Mouse (Mus musculus) layer of hippocampus, adult 9-11 months (tissue): ENCODE results near the gene Glis1.

Experiments
- DNase-seq: peaks from one replicate; pipeline ENCODE4 v3.0.0; 2022

The Glis1 gene

DNA sequence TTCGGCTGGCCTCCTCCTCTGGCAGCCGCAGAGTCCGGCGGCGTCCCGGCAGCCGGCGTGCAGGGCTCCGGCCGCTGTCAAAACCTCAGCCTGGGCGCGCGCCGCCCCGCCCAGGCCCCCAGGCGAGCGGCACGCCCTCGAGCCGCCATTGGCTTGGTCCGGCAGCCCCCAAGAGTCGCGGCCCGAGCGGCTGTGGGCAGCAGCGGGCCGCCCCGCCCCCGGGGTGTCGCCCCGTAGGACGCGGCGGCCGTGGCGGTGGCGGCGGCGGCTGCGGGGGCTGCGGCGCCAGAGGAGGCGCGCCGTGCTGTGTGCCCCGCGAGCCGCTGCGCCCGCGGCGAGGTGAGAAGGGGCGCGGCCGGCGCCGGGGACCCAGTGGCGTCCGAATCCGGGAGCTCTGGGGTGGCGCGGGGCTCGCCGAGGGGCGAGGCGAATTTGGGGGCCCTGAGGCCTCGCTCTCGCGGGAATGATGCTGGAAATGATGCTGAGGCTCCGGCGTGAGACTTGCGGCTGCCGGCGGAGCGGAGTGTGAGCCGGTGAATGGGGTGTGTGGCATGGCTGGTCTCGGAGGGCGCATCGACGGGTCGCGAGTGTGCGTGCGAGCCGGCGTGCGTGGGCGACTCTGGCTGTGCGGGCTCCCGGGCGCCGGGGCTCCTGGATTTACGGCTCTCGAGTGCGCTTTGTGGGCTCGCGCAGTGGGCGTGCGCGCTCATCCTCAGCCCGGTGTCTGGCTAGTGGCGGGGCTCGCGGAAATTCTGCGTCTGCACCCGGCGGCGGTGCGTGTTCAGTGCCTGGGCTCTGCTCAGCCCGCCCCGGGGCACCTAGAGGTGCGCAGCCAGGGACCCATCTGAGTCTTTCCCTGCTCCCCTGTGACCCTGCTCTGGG, at the start of gene Glis1:
Gene Glis1 (plus strand): TSS at position 236 of the 882 bp plus-strand sequence.
- DNase-seq, result peak; percentile 58

DNA sequence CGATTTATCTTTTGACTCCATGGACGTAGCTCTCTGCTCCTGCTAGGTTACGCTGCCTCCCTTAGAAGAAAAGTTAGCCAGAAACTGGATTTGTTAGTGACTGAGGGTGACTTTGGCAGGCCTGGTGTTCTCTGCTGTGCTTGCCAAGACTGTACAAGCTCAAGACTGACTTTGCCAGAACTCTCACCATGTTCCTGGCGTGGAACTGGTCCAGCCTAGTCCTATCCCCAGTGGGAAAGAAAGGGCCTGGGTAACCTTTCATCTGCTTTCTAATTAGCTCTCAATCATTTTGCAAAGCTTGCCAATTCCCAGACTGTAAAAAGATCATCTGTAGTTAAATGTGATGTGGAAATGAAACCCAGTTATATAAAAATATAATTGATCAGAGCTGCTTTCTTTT, 47.4 kb upstream of the Glis1 start:
- DNase-seq, result peak; percentile 39

DNA sequence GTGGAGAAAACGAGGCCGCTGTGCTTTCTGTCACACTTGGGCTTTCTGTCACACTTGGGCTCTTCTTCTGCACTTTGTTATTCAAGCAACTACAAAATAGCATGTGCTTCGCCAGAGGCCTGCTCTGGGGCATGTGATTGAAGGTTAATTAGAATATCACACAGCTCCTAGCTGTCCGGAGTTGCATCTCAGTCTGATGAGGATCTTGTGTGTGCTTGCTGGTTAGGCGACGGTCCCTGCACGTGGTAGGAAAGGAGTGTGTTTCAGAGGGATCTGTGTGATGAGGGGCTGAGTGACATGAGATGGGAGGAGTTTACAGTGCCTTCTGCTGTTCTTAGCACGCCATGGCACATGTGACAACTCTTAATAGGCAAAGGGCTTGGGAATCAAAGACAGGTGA, 46.9 kb upstream of the Glis1 start:
- DNase-seq, result no peak

DNA sequence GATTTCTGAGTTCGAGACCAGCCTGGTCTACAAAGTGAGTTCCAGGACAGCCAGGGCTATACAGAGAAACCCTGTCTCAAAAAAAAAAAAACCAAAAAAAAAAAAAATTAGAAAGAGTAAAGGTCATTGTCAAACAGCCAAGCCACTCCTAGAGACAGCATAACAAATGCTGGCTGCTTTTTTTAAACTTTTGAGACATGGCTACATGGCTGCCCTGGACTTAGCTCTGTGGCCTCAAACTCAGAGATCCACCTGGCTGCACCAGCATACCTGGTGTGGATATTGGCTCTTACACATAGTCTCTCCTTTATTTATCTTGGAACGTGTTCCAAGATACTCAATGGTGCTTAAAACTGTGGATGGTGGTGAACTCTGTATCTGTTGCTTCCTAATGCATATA, 46.1 kb upstream of the Glis1 start:
- DNase-seq, result no peak

DNA sequence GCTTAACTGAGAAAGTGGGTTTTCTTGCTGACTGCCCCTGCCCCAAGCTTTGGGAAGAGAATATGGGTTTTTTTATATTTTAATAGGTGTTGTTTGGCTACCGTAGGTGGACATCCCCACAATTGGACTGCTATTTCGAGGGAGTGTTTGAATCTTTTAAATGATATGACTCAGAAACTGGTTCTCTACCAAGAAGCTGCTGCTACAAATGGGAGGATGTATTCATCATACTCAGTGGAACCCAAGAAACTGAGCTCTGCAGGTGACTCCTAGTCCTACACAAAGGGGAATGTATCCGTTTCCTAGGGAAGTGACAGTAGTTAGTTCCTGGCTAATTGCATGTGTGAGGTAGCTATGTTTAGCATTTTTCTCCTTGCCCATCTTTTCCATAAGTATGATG, 45.0 kb upstream of the Glis1 start:
- no peak for DNase-seq

DNA sequence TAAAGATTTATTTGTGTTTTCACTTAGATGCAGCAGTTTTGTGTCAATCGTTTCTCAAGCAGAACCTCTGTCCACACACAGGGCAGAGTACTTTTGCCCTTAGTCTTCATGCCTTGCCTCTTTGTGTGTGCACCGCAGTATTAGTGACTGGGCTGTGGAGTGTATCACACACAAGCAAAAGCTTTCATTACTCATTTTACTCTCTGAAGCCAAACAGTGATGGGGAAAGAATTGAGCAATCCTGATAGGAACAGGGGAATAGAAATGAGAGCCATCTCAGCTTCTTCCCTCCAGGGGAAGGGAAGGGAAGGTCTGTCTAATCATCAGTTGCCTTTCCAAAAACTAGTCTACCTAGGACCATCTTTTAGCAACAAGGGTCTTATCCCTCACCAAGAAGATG, 40.6 kb upstream of the Glis1 start:
- no peak for DNase-seq

DNA sequence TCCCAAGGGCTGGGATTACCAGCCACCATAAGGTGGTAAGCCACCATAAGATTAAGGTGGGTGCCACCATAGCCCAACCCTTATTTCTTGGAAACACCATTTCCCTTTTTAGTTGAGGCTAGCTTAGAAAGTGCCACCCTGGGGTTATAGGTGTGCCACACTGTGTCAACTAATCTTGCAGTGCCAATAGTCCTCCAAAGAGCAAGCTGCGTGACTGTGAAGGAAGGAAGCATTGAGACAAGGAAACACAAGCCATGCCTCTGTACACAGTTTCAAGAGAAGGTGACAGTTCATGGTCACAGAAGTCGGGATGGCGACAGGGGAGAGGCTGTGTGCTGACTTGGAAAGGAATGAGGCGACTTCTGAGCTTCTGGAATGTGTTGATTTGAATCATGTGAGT, 14.2 kb upstream of the Glis1 start:
- no peak for DNase-seq

DNA sequence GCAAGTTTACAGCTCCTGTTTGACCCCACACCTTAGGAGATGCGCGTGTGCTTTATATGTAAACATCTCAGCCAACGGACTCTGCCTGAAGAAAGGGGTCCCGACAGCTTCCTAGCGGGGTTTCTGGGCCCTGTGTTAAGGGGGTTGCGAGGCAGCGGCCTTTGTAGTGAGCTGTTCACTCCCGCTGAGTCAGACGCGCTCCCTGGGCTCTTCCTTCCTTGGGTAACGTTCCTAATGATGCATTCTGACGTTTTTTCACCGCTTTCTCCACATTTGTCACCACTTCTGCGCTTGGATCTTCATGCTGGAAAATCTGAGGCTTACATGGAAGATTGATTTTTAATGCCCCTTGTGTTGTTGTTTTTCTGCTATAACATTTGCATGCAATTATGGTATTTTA, 12.7 kb upstream of the Glis1 start:
- no peak for DNase-seq

DNA sequence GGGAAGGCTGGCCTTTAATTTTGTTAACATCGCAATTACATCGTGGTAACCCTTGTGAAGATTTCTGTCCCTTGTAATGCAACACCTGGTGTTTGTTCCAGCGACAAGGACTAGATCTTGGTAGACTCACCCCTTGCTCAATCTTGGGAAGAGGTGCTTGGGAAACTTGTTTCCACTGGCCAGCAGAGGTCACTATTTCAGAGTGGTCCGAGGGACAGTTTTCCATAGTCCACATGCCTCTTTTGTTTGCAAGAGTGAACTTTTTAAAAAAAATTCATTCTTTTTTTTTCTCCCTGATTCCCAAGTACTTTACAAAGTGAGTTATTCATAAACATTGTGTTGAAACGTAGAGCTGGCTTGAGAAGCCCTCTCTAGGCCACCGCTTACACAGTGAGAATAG, 12.2 kb upstream of the Glis1 start:
- DNase-seq, result no peak

DNA sequence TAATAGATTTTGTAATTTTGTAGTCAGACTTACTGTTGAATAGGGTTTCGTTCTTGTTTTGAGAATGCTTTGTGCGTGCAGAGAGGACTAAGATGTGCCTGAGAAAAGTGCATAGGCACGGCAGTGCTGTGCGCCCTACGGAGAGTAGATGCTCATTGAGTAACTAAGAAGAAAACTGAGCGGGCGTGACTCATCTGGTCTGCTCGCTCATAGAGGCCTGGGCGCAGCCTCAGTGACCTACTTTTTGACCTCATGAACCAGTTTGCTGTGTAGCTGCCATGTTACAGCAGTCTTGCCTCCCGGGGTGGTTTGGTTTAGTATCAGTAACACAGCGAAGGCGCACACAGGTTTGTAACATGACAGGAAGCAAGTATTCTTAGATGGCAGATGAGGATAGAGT, 8.8 kb upstream of the Glis1 start:
- DNase-seq, result no peak

DNA sequence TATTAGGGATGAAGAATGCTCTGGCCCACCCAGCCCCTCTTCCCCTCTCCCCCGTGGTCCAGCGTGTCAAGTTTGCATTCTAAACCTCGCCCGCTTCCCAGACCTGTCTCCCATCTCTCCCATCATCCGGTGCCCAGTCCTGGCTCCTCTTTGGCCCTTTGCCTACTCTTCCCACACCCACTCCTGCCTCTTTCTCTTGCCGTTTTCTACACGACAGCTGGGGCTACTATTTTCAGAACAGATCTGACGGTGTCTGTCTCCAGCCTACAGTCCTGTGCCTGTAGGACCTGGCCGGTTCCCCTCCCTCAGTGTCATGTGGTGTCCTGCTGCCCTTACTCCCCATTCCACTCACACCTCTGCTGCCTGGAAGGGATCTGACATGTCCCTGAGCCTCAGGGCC, 7.8 kb upstream of the Glis1 start:
- peak; percentile 31 for DNase-seq

DNA sequence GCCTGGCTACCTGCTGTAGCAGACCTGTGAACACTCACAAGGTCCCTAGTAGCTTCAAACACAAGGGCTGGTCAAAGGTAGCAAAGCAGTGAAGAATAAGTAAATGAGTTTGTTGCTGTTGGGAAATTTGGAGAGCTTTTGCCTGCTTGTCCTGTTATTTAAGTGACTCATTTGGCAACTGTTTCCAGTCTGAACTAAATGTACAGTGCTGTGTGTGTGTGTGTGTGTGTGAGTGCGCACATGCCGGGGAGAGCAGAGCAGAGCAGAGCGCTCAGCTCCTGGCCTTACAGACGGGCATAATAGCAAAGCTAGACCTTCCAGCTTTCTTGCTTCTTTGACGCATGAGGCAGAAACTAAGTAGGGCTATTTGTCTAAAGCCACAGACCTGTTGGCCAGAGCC, 1.7 kb upstream of the Glis1 start:
- peak; percentile 51 for DNase-seq

DNA sequence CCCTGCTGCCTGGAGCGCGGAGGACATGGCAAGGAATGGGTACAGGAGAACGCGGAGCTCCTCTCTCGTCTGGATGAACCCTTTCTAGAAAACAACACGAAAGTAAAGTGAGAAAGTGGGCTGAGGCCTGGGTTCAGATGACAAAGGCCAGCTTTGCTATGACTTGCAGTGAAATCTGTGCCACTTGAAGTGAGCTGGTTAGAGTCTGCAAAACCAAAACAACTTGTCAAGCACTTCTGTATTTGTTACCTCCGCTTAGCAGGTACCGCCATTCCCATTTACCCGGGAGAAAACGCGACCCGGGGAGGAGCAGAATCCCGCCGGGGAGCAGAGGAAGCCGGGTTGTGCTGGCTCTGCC, 414 bp upstream of the Glis1 start:
- no peak for DNase-seq

DNA sequence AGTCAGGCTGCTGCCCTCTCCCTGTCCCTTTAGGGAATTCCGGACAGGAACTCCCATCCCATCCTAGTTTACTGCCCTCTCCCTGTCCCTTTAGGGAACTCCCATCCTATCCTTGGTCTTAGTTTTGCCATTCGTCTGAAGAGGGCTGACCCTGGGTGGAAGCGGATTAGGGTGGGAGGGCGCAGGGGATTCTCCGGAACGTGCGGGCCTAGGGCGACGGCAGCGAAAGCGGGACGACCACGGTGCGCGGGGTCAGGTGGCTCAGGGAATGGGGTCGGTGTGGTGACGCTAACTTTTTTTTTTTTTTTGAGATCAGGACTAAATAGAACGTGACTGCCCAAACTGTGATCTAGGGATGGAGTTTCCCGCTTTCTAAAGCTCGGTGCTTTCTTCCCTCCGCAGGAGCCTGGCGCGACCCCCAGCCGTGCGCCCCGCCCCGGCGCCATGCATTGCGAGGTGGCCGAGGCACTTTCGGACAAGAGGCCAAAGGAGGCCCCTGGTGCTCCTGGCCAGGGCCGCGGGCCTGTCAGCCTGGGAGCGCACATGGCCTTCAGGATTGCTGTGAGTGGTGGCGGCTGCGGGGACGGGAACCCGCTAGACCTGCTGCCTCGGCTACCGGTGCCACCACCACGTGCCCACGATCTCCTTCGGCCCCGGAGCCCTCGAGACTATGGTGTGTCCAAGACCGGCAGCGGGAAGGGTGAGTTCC, 1.0 kb downstream of the Glis1 start:
- no peak for DNase-seq

DNA sequence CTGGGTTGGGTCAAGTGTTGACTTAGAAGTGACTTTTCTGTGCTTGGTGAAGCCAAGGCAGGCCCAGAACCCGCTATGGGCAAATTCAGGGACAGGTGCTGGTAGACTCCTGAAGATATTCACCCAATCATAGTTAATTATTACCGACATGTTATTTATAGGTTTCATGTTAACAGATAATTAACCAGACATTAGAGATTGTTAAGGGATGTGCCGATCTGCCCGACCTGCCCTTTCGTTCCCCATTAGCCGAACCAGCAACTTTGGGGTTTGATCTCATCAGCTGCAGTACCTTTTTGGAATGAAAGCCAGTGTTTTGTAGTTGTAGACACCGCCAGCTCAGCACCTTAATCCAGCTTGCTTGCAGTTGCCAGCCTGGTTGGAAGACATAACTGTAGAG, 2.1 kb downstream of the Glis1 start:
- DNase-seq, result no peak

DNA sequence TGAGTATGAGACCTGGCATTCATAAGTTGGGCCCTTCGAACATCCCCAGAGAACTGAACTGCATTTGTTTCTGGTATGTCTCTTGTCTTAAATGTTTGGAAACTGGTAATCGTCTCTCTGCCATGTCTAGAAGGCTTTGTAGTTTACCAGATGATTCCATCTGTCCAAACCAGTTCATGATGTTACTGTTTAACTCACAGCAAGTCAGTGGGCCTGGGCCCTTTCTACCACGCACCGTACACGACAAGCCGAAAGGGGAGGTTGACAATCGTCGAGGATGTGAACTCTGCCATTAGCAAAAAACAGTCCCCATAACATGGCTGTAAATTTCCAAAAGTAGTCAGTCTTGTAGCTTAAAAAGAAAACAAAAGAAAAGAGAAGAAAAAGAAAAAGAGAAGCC, 4.3 kb downstream of the Glis1 start:
- DNase-seq, result no peak

DNA sequence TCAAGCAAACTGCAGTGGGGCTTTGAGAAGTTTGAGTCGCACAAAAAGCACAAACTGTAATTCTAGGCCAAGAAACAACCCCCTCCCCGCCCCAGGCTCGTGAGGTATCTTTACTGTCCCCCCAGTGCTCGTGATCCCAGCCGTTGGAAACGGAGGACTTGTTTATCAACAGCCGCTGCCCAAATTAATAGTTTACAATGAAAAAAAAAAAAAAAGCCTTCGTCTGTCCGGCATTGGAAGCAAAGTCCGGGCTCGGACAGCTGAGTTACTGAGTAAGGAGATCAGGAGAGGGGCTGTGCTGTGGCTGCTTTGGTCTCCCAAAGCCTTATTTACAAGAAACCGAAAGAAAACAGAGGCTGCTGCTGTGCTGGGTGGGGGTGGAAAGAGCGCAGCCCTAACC, 5.9 kb downstream of the Glis1 start:
- DNase-seq, result no peak

DNA sequence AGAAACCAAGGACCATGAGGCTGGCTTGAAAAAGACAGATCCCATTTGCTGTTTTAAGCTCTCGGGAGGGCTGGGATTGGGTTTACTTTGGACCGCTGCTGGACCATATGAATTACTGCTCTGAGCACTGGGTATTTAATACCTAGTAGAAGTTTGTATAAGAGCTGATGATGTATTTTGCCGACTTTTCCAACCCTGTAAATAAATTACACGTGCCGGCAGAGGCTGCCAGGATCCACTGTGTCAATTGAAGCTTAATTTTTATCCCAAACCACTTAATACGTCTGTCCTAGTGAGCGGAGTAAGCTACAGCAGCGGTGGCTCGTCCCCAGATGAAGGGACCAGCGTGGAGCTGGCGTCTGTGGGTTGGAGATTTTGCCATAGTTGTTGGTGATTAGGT, 7.9 kb downstream of the Glis1 start:
- DNase-seq, result no peak

DNA sequence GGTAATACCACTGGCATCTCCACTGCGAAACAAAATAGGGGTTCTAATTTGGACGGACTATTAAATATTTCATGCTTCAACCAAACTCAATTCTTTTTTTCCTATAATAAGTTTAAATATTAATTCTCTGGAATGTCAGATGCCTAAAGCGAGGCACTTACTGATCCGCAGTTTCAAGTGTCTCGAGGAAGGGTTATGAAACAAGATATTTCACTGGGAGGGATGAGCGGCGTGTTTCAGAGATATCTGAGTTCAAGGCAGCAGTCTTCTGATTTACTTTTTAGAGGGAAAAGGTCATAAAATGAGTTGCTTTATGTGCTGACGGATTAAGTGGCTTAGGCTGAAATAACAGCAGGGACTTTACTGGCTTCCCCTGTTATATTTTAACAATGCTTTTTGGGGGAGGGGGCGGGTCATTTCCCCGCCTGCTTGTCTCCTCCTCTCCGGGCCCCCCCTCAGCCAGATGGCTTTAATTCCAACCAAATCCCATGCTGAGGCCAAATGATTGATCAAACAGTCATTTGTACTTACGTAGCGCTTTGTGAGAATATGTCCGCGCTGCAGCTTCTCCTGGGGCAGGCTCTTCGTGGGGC, 8.6 kb downstream of the Glis1 start:
- no peak for DNase-seq

DNA sequence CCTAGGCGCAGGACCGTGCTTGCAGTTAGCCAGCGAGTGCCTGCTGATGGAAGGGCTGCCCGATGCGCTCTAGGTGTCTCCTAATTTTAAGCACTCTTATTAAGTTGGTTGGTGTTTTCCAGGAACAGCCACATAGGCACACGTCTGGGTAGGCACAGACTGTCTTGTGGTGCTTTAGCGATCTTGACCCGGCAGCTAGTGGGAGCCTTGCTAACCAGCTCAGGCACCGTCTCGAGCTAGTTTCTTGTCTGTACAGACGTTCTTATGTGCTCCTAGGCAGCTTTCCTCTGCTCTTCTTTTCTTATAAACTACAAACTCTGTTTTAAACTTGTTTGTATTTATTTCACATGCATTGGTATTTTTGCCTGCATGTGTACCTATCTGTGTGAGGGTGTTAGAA, 9.2 kb downstream of the Glis1 start:
- DNase-seq, result no peak

DNA sequence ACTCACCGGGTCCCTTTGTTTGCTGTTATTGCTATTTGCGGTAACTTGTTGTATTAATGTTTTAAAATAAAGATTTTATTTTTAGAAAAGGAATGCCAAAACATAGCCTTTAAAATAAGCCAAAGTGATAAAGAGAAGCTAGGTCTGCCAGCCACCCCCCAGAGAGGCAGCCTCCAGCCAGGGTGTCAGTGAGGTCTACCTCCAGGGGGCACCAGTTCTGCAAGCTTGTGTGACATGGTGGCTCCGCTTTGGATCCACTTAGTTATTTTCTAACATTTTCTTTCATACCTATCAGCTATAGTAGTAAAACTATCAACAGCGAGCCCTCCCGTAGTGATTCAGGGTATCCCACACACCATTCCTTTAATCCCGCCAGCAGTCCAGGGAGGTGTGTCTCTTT, 14.1 kb downstream of the Glis1 start:
- no peak for DNase-seq

DNA sequence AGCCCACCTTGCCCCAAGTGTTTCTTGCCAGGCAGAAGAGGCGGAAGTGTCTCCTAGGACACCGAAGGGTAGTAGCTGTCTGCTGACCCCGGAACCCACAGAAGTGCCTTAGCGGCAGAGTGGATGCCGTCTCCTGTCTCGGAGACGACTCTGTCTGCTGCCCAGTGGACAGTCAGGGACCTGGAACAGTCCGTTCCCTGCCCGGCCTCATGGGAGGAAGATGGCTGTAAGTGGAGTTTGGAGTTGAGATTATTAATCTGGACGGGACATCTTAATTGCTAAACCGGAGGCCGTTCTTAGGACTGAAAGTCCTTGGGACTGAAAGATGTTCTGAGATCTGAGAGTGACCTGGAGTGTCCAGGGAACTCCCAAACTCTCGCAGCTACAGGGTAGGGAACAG, 15.1 kb downstream of the Glis1 start:
- no peak for DNase-seq

DNA sequence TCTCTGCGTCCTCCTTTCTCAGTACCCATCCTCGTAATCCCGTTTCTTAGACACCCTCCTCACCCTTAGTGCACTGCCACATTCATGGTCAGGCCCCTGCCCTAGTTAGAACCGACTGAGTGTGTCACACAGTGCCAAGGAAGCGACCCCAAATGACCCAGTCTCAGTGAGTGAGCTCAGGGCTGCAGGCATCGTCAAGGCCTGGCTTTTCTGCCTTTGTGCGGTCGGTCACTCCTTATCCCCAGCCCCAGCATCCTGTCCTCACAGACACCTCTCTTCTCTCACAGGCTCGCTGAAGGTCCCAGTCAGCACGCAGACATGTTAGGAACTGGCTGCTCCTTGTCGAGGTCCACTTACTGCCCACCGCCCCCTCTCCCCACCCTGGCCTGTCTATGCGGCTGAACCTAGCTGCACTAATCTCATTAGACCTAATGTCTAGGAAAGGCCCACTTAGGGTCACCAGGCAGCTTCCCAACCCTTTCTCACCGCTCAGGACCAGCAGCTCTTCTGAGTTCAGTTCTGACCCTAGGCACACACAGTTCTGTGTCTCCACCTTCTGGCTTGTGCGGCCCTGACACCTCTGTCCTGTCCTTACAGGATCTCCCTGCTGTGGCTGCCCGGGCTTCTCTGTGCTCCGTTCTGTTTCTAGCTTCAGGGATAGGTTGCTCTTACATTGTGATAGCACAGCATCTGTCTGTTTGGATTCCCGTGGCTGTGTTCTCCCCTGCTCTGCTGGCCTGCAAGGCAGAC, 18.1 kb downstream of the Glis1 start:
- no peak for DNase-seq
